Mouse (Mus musculus) heart, adult 2 months (tissue): Measurements from ENCODE around the gene Thsd4.

Source experiments
- CTCF ChIP-seq: fragments of 200-600 bp; IDR thresholded peaks from 2 replicates; pipeline ENCODE4 v1.8.1; 2022; ENCODE audit warnings: antibody characterized with exemption, mild to moderate bottlenecking, moderate library complexity
- EP300 ChIP-seq: fragments of 200-500 bp; IDR thresholded peaks from 2 replicates; pipeline ENCODE4 v1.6.1; 2011; ENCODE audit warnings: low read depth, low read length, control low read depth; ENCODE audit not compliant: insufficient read depth
- POLR2A ChIP-seq: fragments of 200-500 bp; IDR thresholded peaks from 2 replicates; pipeline ENCODE4 v1.6.1; 2011; ENCODE audit warnings: mild to moderate bottlenecking, low read depth, low read length, control low read depth; ENCODE audit not compliant: insufficient read depth

DNA sequence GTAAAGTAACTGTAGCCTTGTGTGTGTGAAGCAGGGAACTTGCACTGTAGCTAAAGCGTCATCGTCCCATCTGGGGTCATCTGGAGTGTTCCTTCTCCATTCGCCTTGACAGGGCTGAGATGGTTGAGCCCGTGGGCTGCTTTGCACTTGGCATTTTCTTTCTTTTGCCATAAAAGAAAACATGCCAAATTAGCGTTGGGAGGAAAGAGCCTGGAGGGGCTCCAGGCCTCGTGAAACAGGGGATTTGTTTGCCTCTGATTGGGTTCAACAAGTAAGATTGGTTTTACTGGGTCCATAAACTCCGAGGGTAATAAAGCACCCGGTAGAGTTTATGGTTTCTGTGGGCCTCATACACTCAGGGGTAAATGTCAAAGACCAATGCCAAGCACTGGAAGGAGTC is 519.5 kb downstream of the Thsd4 start:
- no peak for TF ChIP-seq POLR2A
- no peak for TF ChIP-seq CTCF
- TF ChIP-seq EP300: no peak
